Mouse (Mus musculus) ES-Bruce4 (cell line): ENCODE measurements at regions not wholly inside any gene's neighbourhood (a gene's known extent, or its start where the extent isn't known, plus 50 kb on each side); places are given as distances from the start of the nearest gene placed in this dataset.

Experiments
- CTCF ChIP-seq: IDR thresholded peaks from one replicate; pipeline ENCODE4 v1.8.1; 2011; ENCODE audit warnings: low read depth, low read length
- EP300 ChIP-seq: IDR thresholded peaks from 2 replicates; pipeline ENCODE4 v1.6.1; 2011; ENCODE audit warnings: low read depth, low read length; ENCODE audit not compliant: insufficient read depth
- POLR2A ChIP-seq: IDR thresholded peaks from one replicate; pipeline ENCODE4 v1.8.1; 2011; ENCODE audit warnings: low read length; ENCODE audit not compliant: insufficient read depth

DNA sequence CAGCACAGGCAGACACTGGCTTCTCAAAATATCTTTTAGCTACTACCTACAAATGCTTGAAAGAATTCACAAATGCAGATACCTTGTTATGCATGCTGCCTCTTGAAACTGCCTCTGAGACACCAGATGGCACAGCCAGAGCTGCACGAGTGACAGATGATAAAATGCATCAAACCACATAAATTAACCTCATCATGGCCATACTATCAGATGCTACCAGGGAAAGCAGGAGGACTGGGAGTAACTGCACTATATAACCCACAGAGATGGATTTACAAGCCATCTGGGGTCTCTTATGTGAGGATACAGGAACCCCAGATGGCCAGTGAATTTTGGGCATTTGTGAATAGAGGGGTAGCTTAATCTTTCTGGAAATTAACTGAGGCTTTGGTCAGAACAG, 597.7 kb upstream of the Map3k7 start:
- TF ChIP-seq POLR2A (no peak), CTCF (no peak), EP300 (no peak)
